15 mouse cellular contexts compared by ENCODE assay signal in genomic region chr1:12478983-12479763, GRCm38 (mm10).
DNase-seq lines count a peak whose midpoint lies in the region; ATAC-seq lines count a peak whose summit lies in the region.
"Had no signal": no experiment of that assay in that cellular context is flagged by ENCODE, and none has a peak within 500 bp of the region (broad histone marks: within the 10 kb centered on the region; RNA-seq: fewer than 3 reads in every experiment).

No protein-coding gene starts in this region.

- H3K4me2 ChIP-seq in heart, embryonic 15.5 days = no peak overlapping the region
- no peak overlapping the region for H3K4me2 ChIP-seq in lung, embryonic 15.5 days
- no peak overlapping the region for H3K4me2 ChIP-seq in heart, embryonic 16.5 days (ENCODE audit: low read depth, low read length)
- no peak overlapping the region for H3K4me2 ChIP-seq in forebrain, embryonic 16.5 days (ENCODE audit: low read length)
- H3K4me2 ChIP-seq: liver, embryonic 15.5 days; neural tube, embryonic 13.5 days had no signal

- DNase-seq in heart, embryonic 10.5 days (ENCODE audit: low spot score) = no peak
- DNase-seq in lung, adult 18-20 months = no peak
- peak; percentile 4 to 5 for DNase-seq in heart, postnatal 14 days
- DNase-seq: adrenal gland, postnatal 10 days; cerebellum, adult 18-20 months; right cerebral cortex, postnatal 4 days; thymus, postnatal 14 days had no signal

- H3K4me1 ChIP-seq in heart, embryonic 15.5 days (replicated peaks) = 0 out of 2 replicates have a peak, but pooled peaks cover 7% of the 10 kb centered on the region
- H3K4me1 ChIP-seq in heart, embryonic 10.5 days = peaks cover 7% of the 10 kb centered on the region; the same call in 1 of the 2 replicates
- H3K4me1 ChIP-seq in lung, embryonic 15.5 days = peaks cover 8% of the 10 kb centered on the region
- H3K4me1 ChIP-seq in heart, embryonic 16.5 days (ENCODE audit: control insufficient read depth, insufficient read depth, low read length) = peaks cover 8% of the 10 kb centered on the region
- H3K4me1 ChIP-seq in forebrain, embryonic 16.5 days (replicated peaks; ENCODE audit: control insufficient read depth, insufficient read depth, low read length) = no peaks in the 10 kb centered on the region
- H3K4me1 ChIP-seq: liver, embryonic 15.5 days; neural tube, embryonic 13.5 days had no signal

- H3K27ac ChIP-seq in heart, embryonic 15.5 days = peak overlapping the region; percentile 65
- H3K27ac ChIP-seq in heart, embryonic 10.5 days = no peak overlapping the region
- peak overlapping the region; percentile 74 for H3K27ac ChIP-seq in lung, embryonic 15.5 days
- H3K27ac ChIP-seq in heart, embryonic 16.5 days (ENCODE audit: low read length) = peak overlapping the region; percentile 46
- H3K27ac ChIP-seq in forebrain, embryonic 16.5 days (ENCODE audit: low read length) = no peak overlapping the region
- H3K27ac ChIP-seq: hindbrain, postnatal 0 days; liver, embryonic 15.5 days; neural tube, embryonic 13.5 days had no signal

- peak; percentile 50; the same call in 1 of the 2 replicates for ATAC-seq in heart, embryonic 15.5 days (replicated peaks; ENCODE audit: insufficient number of reproducible peaks, insufficient read depth, low FRiP score, low read depth)
- ATAC-seq in lung, embryonic 15.5 days (ENCODE audit: borderline replicate concordance, extremely low read depth, low FRiP score, low TSS enrichment) = peak; percentile 97
- ATAC-seq in heart, embryonic 16.5 days (replicated peaks; ENCODE audit: extremely low read depth, insufficient read depth, low FRiP score) = peak; percentile 70
- ATAC-seq in forebrain, embryonic 16.5 days = no peak
- ATAC-seq: forebrain, embryonic 14.5 days; hindbrain, postnatal 0 days had no signal

- intact Hi-C loops in heart, postnatal 14 days (cut with DNase I) = no loop called here

- no peak overlapping the region for H3K9ac ChIP-seq in heart, embryonic 15.5 days
- H3K9ac ChIP-seq in lung, embryonic 15.5 days = no peak overlapping the region
- no peak overlapping the region for H3K9ac ChIP-seq in heart, embryonic 16.5 days (ENCODE audit: low read length)
- H3K9ac ChIP-seq in forebrain, embryonic 16.5 days (replicated peaks; ENCODE audit: low read depth, low read length) = no peak overlapping the region
- H3K9ac ChIP-seq: liver, embryonic 15.5 days; neural tube, embryonic 13.5 days had no signal

- H3K9me3 ChIP-seq in heart, embryonic 15.5 days (replicated peaks) = no peaks in the 10 kb centered on the region
- H3K9me3 ChIP-seq in heart, embryonic 10.5 days = no peaks in the 10 kb centered on the region
- H3K9me3 ChIP-seq in lung, embryonic 15.5 days = no peaks in the 10 kb centered on the region
- H3K9me3 ChIP-seq in heart, embryonic 16.5 days (replicated peaks; ENCODE audit: control insufficient read depth, low read length) = no peaks in the 10 kb centered on the region
- H3K9me3 ChIP-seq in forebrain, embryonic 16.5 days (ENCODE audit: control insufficient read depth, low read length) = no peaks in the 10 kb centered on the region
- H3K9me3 ChIP-seq: liver, embryonic 15.5 days; neural tube, embryonic 13.5 days had no signal

- 34% methylated on average over 5 of the region's 5 CpGs for WGBS in heart, embryonic 15.5 days
- WGBS in heart, embryonic 10.5 days = 53% methylated on average over 5 of the region's 5 CpGs
- WGBS in lung, embryonic 15.5 days = 17% methylated on average over 5 of the region's 5 CpGs
- WGBS in heart, embryonic 16.5 days = 44% methylated on average over 5 of the region's 5 CpGs
- 69% methylated on average over 5 of the region's 5 CpGs for WGBS in forebrain, embryonic 16.5 days

- no peak overlapping the region for H3K4me3 ChIP-seq in heart, embryonic 15.5 days
- H3K4me3 ChIP-seq in heart, embryonic 10.5 days = no peak overlapping the region
- H3K4me3 ChIP-seq in lung, embryonic 15.5 days = no peak overlapping the region
- H3K4me3 ChIP-seq in heart, embryonic 16.5 days (ENCODE audit: low read length) = no peak overlapping the region
- H3K4me3 ChIP-seq in forebrain, embryonic 16.5 days (replicated peaks; ENCODE audit: low read length) = no peak overlapping the region
- H3K4me3 ChIP-seq: liver, embryonic 15.5 days; neural tube, embryonic 13.5 days had no signal

- no peaks in the 10 kb centered on the region for H3K36me3 ChIP-seq in heart, embryonic 15.5 days
- no peaks in the 10 kb centered on the region for H3K36me3 ChIP-seq in heart, embryonic 10.5 days
- H3K36me3 ChIP-seq in lung, embryonic 15.5 days = no peaks in the 10 kb centered on the region
- H3K36me3 ChIP-seq in heart, embryonic 16.5 days (ENCODE audit: control insufficient read depth, insufficient read depth) = no peaks in the 10 kb centered on the region
- H3K36me3 ChIP-seq in forebrain, embryonic 16.5 days (ENCODE audit: control insufficient read depth, insufficient read depth) = no peaks in the 10 kb centered on the region
- H3K36me3 ChIP-seq: liver, embryonic 15.5 days; neural tube, embryonic 13.5 days had no signal

- no peaks in the 10 kb centered on the region for H3K27me3 ChIP-seq in heart, embryonic 15.5 days
- no peaks in the 10 kb centered on the region for H3K27me3 ChIP-seq in heart, embryonic 10.5 days (ENCODE audit: insufficient read depth, poor library complexity, severe bottlenecking)
- no peaks in the 10 kb centered on the region for H3K27me3 ChIP-seq in lung, embryonic 15.5 days
- no peaks in the 10 kb centered on the region for H3K27me3 ChIP-seq in heart, embryonic 16.5 days (ENCODE audit: control insufficient read depth, insufficient read depth, low read length)
- no peaks in the 10 kb centered on the region for H3K27me3 ChIP-seq in forebrain, embryonic 16.5 days (replicated peaks; ENCODE audit: control insufficient read depth, insufficient read depth, low read length)
- H3K27me3 ChIP-seq: liver, embryonic 15.5 days; neural tube, embryonic 13.5 days had no signal

Comparison
In these comparisons a context has a peak if more than half of its experiments do, and no peak if none do; other contexts are left out.
1. H3K27ac ChIP-seq: peak in heart, embryonic 15.5 days (single experiment), lung, embryonic 15.5 days (single experiment) and heart, embryonic 16.5 days (single experiment); none in heart, embryonic 10.5 days (single experiment) and forebrain, embryonic 16.5 days (single experiment).
2. DNase-seq: peak in heart, postnatal 14 days (2 of 2); none in heart, embryonic 10.5 days (single experiment) and lung, adult 18-20 months (0 of 2).